Mouse (Mus musculus) MEL (cell line): ENCODE results near the gene Nsl1. TPM values are rescaled to one million over a fixed set of nuclear protein-coding genes. Genes with fewer than 3 reads are reported as not detected.
A peak's percentile ranks its signal among the peaks of the same experiment; 100 is the strongest.

Experiments used
- DNase-seq: peaks from one replicate; pipeline ENCODE4 v3.0.0; 2011; ENCODE audit warnings: low read depth, low spot score
- H3K27ac ChIP-seq: 2 replicates; pipeline ENCODE4 v1.5.1; 2012; ENCODE audit warnings: low read depth, mild to moderate bottlenecking, control low read depth, low read length, moderate library complexity; ENCODE audit not compliant: control insufficient read depth
- H3K27me3 ChIP-seq, 2 experiments: fragments of 150-350 bp in 1 of 2; sonication (generic) in 1 of 2; 2 replicates each; pipeline ENCODE4 v1.6.1; 2012; ENCODE audit warnings: low read length in 2 of 2, mild to moderate bottlenecking in 2 of 2, improper control_type of control experiment in 1 of 2, moderate library complexity in 1 of 2; ENCODE audit not compliant: insufficient read depth in 2 of 2, control insufficient read depth in 1 of 2
- H3K36me3 ChIP-seq, 2 experiments: 2 replicates each; pipeline ENCODE4 v1.6.1; 2012 to 2014; ENCODE audit warnings: low read length in 2 of 2, improper control_type of control experiment in 1 of 2, inconsistent platforms in 1 of 2, mild to moderate bottlenecking in 1 of 2; ENCODE audit not compliant: insufficient read depth in 2 of 2, control insufficient read depth in 1 of 2
- H3K4me1 ChIP-seq, 2 experiments: fragments of 150-350 bp in 1 of 2; sonication (generic) in 1 of 2; 2 replicates each; pipeline ENCODE4 v1.6.1; 2012; ENCODE audit warnings: low read length in 2 of 2, improper control_type of control experiment in 1 of 2, mild to moderate bottlenecking in 1 of 2; ENCODE audit not compliant: insufficient read depth in 2 of 2, control insufficient read depth in 1 of 2
- H3K4me3 ChIP-seq, 2 experiments: fragments of 150-350 bp in 1 of 2; sonication (generic) in 1 of 2; 2 replicates each; pipeline ENCODE4 v1.5.1; 2012; ENCODE audit warnings: low read depth in 2 of 2, low read length in 2 of 2, mild to moderate bottlenecking in 2 of 2, moderate library complexity in 2 of 2, control low read depth in 1 of 2, improper control_type of control experiment in 1 of 2; ENCODE audit not compliant: control insufficient read depth in 1 of 2, insufficient read depth in 1 of 2
- H3K79me2 ChIP-seq: 2 replicates; pipeline ENCODE4 v1.6.1; 2012; ENCODE audit warnings: mild to moderate bottlenecking, low read length, moderate library complexity; ENCODE audit not compliant: control insufficient read depth, poor library complexity, insufficient read depth
- H3K9ac ChIP-seq: 2 replicates; pipeline ENCODE4 v1.6.1; 2012; ENCODE audit warnings: low read depth, mild to moderate bottlenecking, control low read depth, low read length, moderate library complexity; ENCODE audit not compliant: control insufficient read depth, poor library complexity, severe bottlenecking
- H3K9me3 ChIP-seq: fragments of 150-350 bp; sonication (generic); replicated peaks from 2 replicates; pipeline ENCODE4 v1.6.1; 2012; ENCODE audit warnings: mild to moderate bottlenecking, low read length, improper control_type of control experiment, moderate library complexity; ENCODE audit not compliant: insufficient read depth
- BHLHE40 ChIP-seq: IDR thresholded peaks from 2 replicates; pipeline ENCODE4 v1.6.1; 2012; ENCODE audit warnings: low read depth, mild to moderate bottlenecking, inconsistent platforms, low read length, improper control_type of control experiment, borderline replicate concordance
- CTCF ChIP-seq, 3 experiments: IDR thresholded peaks in 2 of 3; conservative IDR thresholded peaks in 1 of 3; 2 replicates each; pipeline ENCODE4 v1.5.1; 2011 to 2012; ENCODE audit warnings: low read length in 3 of 3, low read depth in 2 of 3, mild to moderate bottlenecking in 2 of 3, improper control_type of control experiment in 1 of 3, inconsistent platforms in 1 of 3, mixed read lengths in 1 of 3, moderate library complexity in 1 of 3; ENCODE audit not compliant: control insufficient read depth in 1 of 3, insufficient read depth in 1 of 3, poor library complexity in 1 of 3, severe bottlenecking in 1 of 3
- EP300 ChIP-seq, 2 experiments: IDR thresholded peaks; 2 replicates each; pipeline ENCODE4 v1.6.1; 2011; ENCODE audit warnings: improper control_type of control experiment in 2 of 2, low read length in 2 of 2, low read depth in 1 of 2, mild to moderate bottlenecking in 1 of 2
- GATA1 ChIP-seq: IDR thresholded peaks from 2 replicates; pipeline ENCODE4 v1.6.1; 2011; ENCODE audit warnings: low read depth, low read length, improper control_type of control experiment
- HCFC1 ChIP-seq: IDR thresholded peaks from 2 replicates; pipeline ENCODE4 v1.6.1; 2012; ENCODE audit warnings: low read depth, mild to moderate bottlenecking, inconsistent platforms, low read length, improper control_type of control experiment, moderate library complexity
- JUND ChIP-seq: IDR thresholded peaks from 2 replicates; pipeline ENCODE4 v1.6.1; 2011; ENCODE audit warnings: low read depth, mild to moderate bottlenecking, improper control_type of control experiment, low read length
- MAX ChIP-seq: IDR thresholded peaks from 2 replicates; pipeline ENCODE4 v1.6.1; 2011; ENCODE audit warnings: low read length, improper control_type of control experiment
- MAZ ChIP-seq: IDR thresholded peaks from 2 replicates; pipeline ENCODE4 v1.6.1; 2012; ENCODE audit warnings: low read depth, mild to moderate bottlenecking, inconsistent platforms, low read length, improper control_type of control experiment
- MXI1 ChIP-seq: IDR thresholded peaks from 2 replicates; pipeline ENCODE4 v1.6.1; 2011; ENCODE audit warnings: mild to moderate bottlenecking, low read depth, low read length, improper control_type of control experiment
- MYB ChIP-seq: IDR thresholded peaks from 2 replicates; pipeline ENCODE4 v1.6.1; 2011; ENCODE audit warnings: mild to moderate bottlenecking, low read depth, low read length, improper control_type of control experiment
- MYC ChIP-seq: IDR thresholded peaks from 2 replicates; pipeline ENCODE4 v1.6.1; 2011; ENCODE audit warnings: low read depth, mild to moderate bottlenecking, low read length, improper control_type of control experiment, moderate library complexity
- POLR2A ChIP-seq, 2 experiments: IDR thresholded peaks; 2 replicates each; pipeline ENCODE4 v1.6.1; 2011 to 2012; ENCODE audit warnings: low read length in 2 of 2, mild to moderate bottlenecking in 2 of 2, control low read depth in 1 of 2, improper control_type of control experiment in 1 of 2, low read depth in 1 of 2, moderate library complexity in 1 of 2; ENCODE audit not compliant: control insufficient read depth in 1 of 2, insufficient read depth in 1 of 2, poor library complexity in 1 of 2
- POLR2AphosphoS2 ChIP-seq: IDR thresholded peaks from 2 replicates; pipeline ENCODE4 v1.6.1; 2011; ENCODE audit warnings: low read length, improper control_type of control experiment
- RAD21 ChIP-seq: IDR thresholded peaks from 2 replicates; pipeline ENCODE4 v1.6.1; 2011; ENCODE audit warnings: mild to moderate bottlenecking, low read depth, low read length, improper control_type of control experiment
- SMC3 ChIP-seq: IDR thresholded peaks from 2 replicates; pipeline ENCODE4 v1.6.1; 2011; ENCODE audit warnings: low read depth, low read length, improper control_type of control experiment
- TAL1 ChIP-seq: IDR thresholded peaks from 2 replicates; pipeline ENCODE4 v1.6.1; 2012; ENCODE audit warnings: mild to moderate bottlenecking, inconsistent platforms, low read length, moderate library complexity, mixed read lengths
- TBP ChIP-seq: IDR thresholded peaks from 2 replicates; pipeline ENCODE4 v1.8.0; 2011; ENCODE audit warnings: low read depth, low read length, improper control_type of control experiment
- TCF12 ChIP-seq: IDR thresholded peaks from 2 replicates; pipeline ENCODE4 v1.6.1; 2014; ENCODE audit warnings: low read depth, mild to moderate bottlenecking, inconsistent platforms, low read length, improper control_type of control experiment, moderate library complexity
- UBTF ChIP-seq: IDR thresholded peaks from 2 replicates; pipeline ENCODE4 v1.6.1; 2012; ENCODE audit warnings: low read depth, mild to moderate bottlenecking, inconsistent platforms, low read length, improper control_type of control experiment, moderate library complexity, borderline replicate concordance; ENCODE audit not compliant: insufficient read depth
- USF1 ChIP-seq: IDR thresholded peaks from 2 replicates; pipeline ENCODE4 v1.6.1; 2014; ENCODE audit warnings: low read depth, mild to moderate bottlenecking, inconsistent platforms, low read length, improper control_type of control experiment, moderate library complexity
- USF2 ChIP-seq, 2 experiments: IDR thresholded peaks; 2 replicates each; pipeline ENCODE4 v1.6.1; 2011 to 2012; ENCODE audit warnings: improper control_type of control experiment in 2 of 2, low read length in 2 of 2, borderline replicate concordance in 1 of 2, inconsistent platforms in 1 of 2, low read depth in 1 of 2, mild to moderate bottlenecking in 1 of 2; ENCODE audit not compliant: insufficient read depth in 1 of 2
- ZC3H11A ChIP-seq: IDR thresholded peaks from 2 replicates; pipeline ENCODE4 v1.6.1; 2012; ENCODE audit warnings: low read depth, mild to moderate bottlenecking, inconsistent platforms, low read length, improper control_type of control experiment
- ZKSCAN1 ChIP-seq: IDR thresholded peaks from 2 replicates; pipeline ENCODE4 v1.6.1; 2012; ENCODE audit warnings: low read depth, mild to moderate bottlenecking, inconsistent platforms, low read length, improper control_type of control experiment, moderate library complexity
- polyA plus RNA-seq, 2 experiments: library from polyadenylated mRNA; stranded (reverse) in 1 of 2; unstranded in 1 of 2; fragments of >175 nt in 1 of 2; fragments of >200 nt in 1 of 2; gene quantifications; 2 replicates each; pipeline versions ENCODE4 v1.2.1 to v1.2.4; 2012; ENCODE audit warnings: low replicate concordance in 2 of 2, low read depth in 1 of 2; ENCODE audit not compliant: insufficient read length in 2 of 2, insufficient read depth in 1 of 2, missing spikeins in 1 of 2
- total RNA-seq: library from RNA; depleted of rRNA; stranded (reverse); fragments of 300-350 nt; gene quantifications from 2 replicates; pipeline ENCODE4 v1.2.3, GENCODE M21; 2012

The Nsl1 gene
- total and polyA plus RNA-seq, 3 experiments: 24.2 to 41.9 TPM; not detected in 1

- H3K4me1 ChIP-seq: peaks cover 4 to 26% of the 10 kb centered on the region in 2 experiments
- no peak for DNase-seq
- no peaks in the 10 kb centered on the region for H3K27me3 ChIP-seq
- no peaks in the 10 kb centered on the region for H3K9me3 ChIP-seq
- peaks cover 0 to 11% of the 10 kb centered on the region in 2 experiments; a peak in 2 of 4 replicates for H3K36me3 ChIP-seq
- TF ChIP-seq BHLHE40: no peak
- no peak for TF ChIP-seq USF1
- no peak for TF ChIP-seq MYC
- TF ChIP-seq TCF12: no peak
- TF ChIP-seq GATA1: no peak
- no peak for TF ChIP-seq EP300 (IDR thresholded peaks at IDR 0.05; ENCODE audit: low read depth in 1 of 2, low read length in 2 of 2)
- no peak for TF ChIP-seq TAL1
- no peak for TF ChIP-seq POLR2A (IDR thresholded peaks at IDR 0.05; ENCODE audit: control insufficient read depth in 1 of 2, insufficient read depth in 1 of 2, low read depth in 1 of 2, low read length in 2 of 2, poor library complexity in 1 of 2)
- TF ChIP-seq JUND: no peak
- TF ChIP-seq POLR2AphosphoS2: no peak
- no peak for TF ChIP-seq HCFC1
- no peak for TF ChIP-seq MYB
- no peak for TF ChIP-seq MAZ
- no peak for TF ChIP-seq MAX
- no peak for TF ChIP-seq TBP
- TF ChIP-seq ZKSCAN1: no peak
- no peak for TF ChIP-seq USF2 (IDR thresholded peaks at IDR 0.05; ENCODE audit: borderline replicate concordance in 1 of 2, insufficient read depth in 1 of 2, low read depth in 1 of 2, low read length in 2 of 2)
- no peaks in the 10 kb centered on the region for H3K79me2 ChIP-seq
- H3K27ac ChIP-seq: no peak overlapping the region
- no peak overlapping the region for H3K4me3 ChIP-seq
- no peak overlapping the region for H3K9ac ChIP-seq
Measured at GRCm38 (mm10) chr1:191124288-191124687, 61.5 kb downstream of the Nsl1 start.

DNA sequence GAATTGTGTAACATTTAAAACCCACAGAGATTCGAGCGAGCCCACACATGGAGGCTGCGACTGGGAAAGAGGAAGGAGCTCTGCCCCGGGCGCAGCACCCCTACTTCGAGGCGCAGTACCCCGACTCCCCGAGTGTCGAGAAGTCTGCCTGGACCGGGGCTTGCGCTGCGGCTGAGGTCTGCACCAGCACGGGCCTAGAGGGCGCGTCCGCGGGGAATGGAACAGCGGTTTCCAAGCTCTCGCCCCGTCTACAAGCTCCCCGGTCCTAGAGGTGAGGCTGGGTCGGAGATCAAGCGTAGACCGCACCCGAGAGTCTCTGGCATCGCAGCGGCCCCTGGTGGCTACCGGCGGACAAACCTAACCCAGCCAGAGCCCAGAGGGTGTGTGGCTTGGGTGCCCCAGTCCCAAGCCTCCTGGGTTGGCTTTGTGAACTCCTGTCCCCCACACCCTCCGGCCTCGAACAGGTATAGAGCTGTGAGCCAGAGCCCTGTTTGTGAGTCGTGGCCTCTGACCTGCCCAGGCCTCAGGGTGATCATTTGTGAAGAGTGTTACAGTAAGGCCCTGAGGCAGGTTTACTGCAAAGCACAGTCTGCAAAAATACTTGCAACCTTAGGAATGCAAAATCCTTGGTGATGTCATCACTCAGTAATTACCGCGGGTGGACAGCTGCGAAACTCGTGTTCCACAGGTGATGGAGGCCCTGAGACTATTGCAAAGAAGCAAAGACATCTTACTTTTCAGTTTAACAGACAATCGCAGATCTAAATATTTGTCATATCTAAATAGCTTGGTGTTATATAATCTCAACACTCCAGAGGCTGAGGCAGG lies 63.2 kb downstream of the Nsl1 start:
- Histone ChIP-seq H3K9ac (peak overlapping the region; percentile 70), H3K79me2 (no peaks in the 10 kb centered on the region), H3K4me1 (peaks cover 4 to 23% of the 10 kb centered on the region in 2 experiments), H3K9me3 (no peaks in the 10 kb centered on the region), H3K27ac (no peak overlapping the region), H3K4me3 (peak overlapping the region; percentile 51 to 91), H3K36me3 (peaks cover 0 to 11% of the 10 kb centered on the region in 2 experiments; a peak in 2 of 4 replicates), H3K27me3 (no peaks in the 10 kb centered on the region)
- DNase-seq: peak; percentile 86
- TF ChIP-seq SMC3: peak; percentile 62
- peak; percentile 29; the same call in 1 of the 2 replicates for TF ChIP-seq ZC3H11A
- peak; percentile 55 to 61 (median 56) for TF ChIP-seq CTCF (IDR thresholded peaks at IDR 0.05 in 2 of 3, conservative IDR thresholded peaks at IDR 0.05 in 1 of 3; ENCODE audit: control insufficient read depth in 1 of 3, insufficient read depth in 1 of 3, low read depth in 2 of 3, low read length in 3 of 3, poor library complexity in 1 of 3, severe bottlenecking in 1 of 3)
- TF ChIP-seq TBP: 0 out of 2 replicates have a peak, but pooled peaks have one; percentile 40
- TF ChIP-seq MXI1: 0 out of 2 replicates have a peak, but pooled peaks have one; percentile 42
- no peak for TF ChIP-seq UBTF
- no peak for TF ChIP-seq MYC
- peak; percentile 45 for TF ChIP-seq RAD21
